Mouse (Mus musculus) forebrain, embryonic 13.5 days (tissue): ENCODE results near the gene Dtx1. TPM values are rescaled to one million over a fixed set of nuclear protein-coding genes. Genes with fewer than 3 reads are reported as not detected.

Source experiments
- ATAC-seq: fragments of 200-750 bp; cut with Nextera tagmentation; 2 replicates; pipeline ENCODE4 v1.8.0; 2017
- H3K27ac ChIP-seq: fragments of 300-500 bp; sonication (generic); 2 replicates; pipeline ENCODE4 v1.5.1; 2015; ENCODE audit warnings: inconsistent platforms, mild to moderate bottlenecking, moderate library complexity
- H3K27me3 ChIP-seq: fragments of 300-500 bp; sonication (generic); 2 replicates; pipeline ENCODE4 v1.6.1; 2015; ENCODE audit warnings: mild to moderate bottlenecking, inconsistent platforms
- H3K36me3 ChIP-seq: fragments of 300-500 bp; sonication (generic); 2 replicates; pipeline ENCODE4 v1.6.1; 2015; ENCODE audit warnings: mild to moderate bottlenecking, inconsistent platforms; ENCODE audit not compliant: poor library complexity, severe bottlenecking
- H3K4me1 ChIP-seq: fragments of 300-500 bp; sonication (generic); 2 replicates; pipeline ENCODE4 v1.6.1; 2015; ENCODE audit warnings: inconsistent platforms
- H3K4me2 ChIP-seq: fragments of 300-500 bp; sonication (generic); 2 replicates; pipeline ENCODE4 v1.6.1; 2015; ENCODE audit warnings: inconsistent platforms, mild to moderate bottlenecking, moderate library complexity
- H3K4me3 ChIP-seq: fragments of 300-500 bp; sonication (generic); 2 replicates; pipeline ENCODE4 v1.5.1; 2015; ENCODE audit warnings: mild to moderate bottlenecking, inconsistent platforms
- H3K9ac ChIP-seq: fragments of 300-500 bp; sonication (generic); 2 replicates; pipeline ENCODE4 v1.6.1; 2015; ENCODE audit warnings: mild to moderate bottlenecking, inconsistent platforms
- H3K9me3 ChIP-seq: fragments of 300-500 bp; sonication (generic); replicated peaks from 2 replicates; pipeline ENCODE4 v1.6.1; 2016; ENCODE audit warnings: inconsistent platforms
- WGBS: fragments of 180-500 bp; shearing (Covaris S2); methylation state at CpG from one replicate; pipeline ENCODE4 v1.1.7; 2015; 5-methylcytosine and 5-hydroxymethylcytosine counted together
- polyA plus RNA-seq: library from polyadenylated mRNA; unstranded; fragments of >200 nt; fragmentation: Nextera tagmentation; extraction: Ambion mirVana; gene quantifications from 2 replicates; pipeline ENCODE4 v1.2.1, GENCODE M21; 2015

Dtx1 gene
- polyA plus RNA-seq, 1 experiment from 2014 or later = 18.1 TPM

DNA sequence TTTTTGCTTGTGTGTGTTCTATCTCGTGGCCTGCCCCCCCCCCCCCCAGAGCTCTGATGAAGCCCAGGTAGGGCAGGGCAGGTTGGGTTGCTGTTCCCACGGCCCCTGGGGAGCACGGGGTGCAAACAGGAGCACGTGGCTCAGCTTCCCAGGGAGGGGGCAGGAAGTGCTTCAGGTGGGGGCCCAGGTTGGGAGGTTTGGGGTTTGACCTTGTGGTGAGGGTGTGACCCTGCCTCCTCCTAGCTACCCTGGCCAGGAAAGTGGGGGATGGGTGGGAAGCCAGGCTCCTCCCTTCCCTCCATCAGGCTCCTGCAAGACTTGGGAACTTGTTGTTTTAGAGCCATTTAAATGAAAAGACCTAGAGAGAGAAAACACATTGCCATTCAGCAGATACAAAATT lies 23.3 kb downstream of the Dtx1 start:
- WGBS = 52% methylated on average over 4 of the region's 4 CpGs
- Histone ChIP-seq H3K27ac (no peak overlapping the region), H3K4me1 (no peaks in the 10 kb centered on the region), H3K9me3 (no peaks in the 10 kb centered on the region), H3K36me3 (peaks cover 8% of the 10 kb centered on the region; the same call in 1 of the 2 replicates), H3K4me2 (no peak overlapping the region), H3K9ac (no peak overlapping the region), H3K27me3 (peaks cover 40% of the 10 kb centered on the region), H3K4me3 (no peak overlapping the region)
- no peak for ATAC-seq

DNA sequence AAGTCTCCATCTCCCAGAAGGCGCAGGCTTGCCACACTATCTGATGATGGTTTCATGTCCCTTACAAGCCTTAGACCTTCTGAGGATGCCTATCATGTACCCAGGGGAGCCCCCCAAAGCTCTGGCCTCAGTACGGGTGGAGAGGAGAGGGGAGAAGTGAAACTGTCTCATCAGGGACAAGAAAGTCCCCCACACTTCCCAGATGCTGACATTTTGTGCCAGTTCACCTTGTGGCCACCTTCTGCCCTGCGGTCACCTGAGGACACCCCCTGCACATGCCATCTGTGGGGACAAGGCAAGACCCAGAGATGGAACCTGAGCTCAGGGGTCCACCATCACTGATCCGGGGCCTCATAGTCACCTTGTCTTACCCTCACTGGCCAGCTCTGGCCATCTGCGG lies 23.8 kb downstream of the Dtx1 start:
- H3K27me3 ChIP-seq = peaks cover 40% of the 10 kb centered on the region
- H3K9ac ChIP-seq = no peak overlapping the region
- H3K4me3 ChIP-seq = no peak overlapping the region
- peaks cover 8% of the 10 kb centered on the region; the same call in 1 of the 2 replicates for H3K36me3 ChIP-seq
- ATAC-seq = no peak
- H3K9me3 ChIP-seq = no peaks in the 10 kb centered on the region
- H3K4me1 ChIP-seq = peaks cover 2% of the 10 kb centered on the region
- WGBS = 89% methylated on average over 5 of the region's 5 CpGs
- no peak overlapping the region for H3K4me2 ChIP-seq
- no peak overlapping the region for H3K27ac ChIP-seq

DNA sequence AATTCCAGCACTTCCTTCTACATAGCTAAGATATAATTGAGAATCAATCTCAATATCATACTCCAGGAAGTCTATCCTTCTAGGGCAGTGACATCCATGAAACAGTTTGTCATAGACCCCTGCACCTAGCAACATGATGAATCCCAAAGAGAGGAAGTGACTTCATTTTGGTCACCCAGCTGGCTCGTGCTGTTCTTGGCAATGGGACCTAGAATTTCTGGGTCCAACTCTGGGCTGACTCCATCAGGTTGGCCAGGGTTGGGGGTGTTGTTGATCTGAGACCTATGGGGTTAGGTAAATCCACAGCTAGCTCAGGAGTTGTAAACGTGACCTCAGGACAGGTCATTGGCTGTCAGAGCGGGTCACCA lies 24.3 kb downstream of the Dtx1 start:
- WGBS = 90% methylated on average over 3 of the region's 3 CpGs
- H3K36me3 ChIP-seq = peaks cover 9% of the 10 kb centered on the region
- no peaks in the 10 kb centered on the region for H3K9me3 ChIP-seq
- H3K4me3 ChIP-seq = no peak overlapping the region
- peaks cover 40% of the 10 kb centered on the region for H3K27me3 ChIP-seq
- no peak overlapping the region for H3K4me2 ChIP-seq
- H3K4me1 ChIP-seq = peaks cover 6% of the 10 kb centered on the region
- ATAC-seq = no peak
- no peak overlapping the region for H3K9ac ChIP-seq
- H3K27ac ChIP-seq = no peak overlapping the region

DNA sequence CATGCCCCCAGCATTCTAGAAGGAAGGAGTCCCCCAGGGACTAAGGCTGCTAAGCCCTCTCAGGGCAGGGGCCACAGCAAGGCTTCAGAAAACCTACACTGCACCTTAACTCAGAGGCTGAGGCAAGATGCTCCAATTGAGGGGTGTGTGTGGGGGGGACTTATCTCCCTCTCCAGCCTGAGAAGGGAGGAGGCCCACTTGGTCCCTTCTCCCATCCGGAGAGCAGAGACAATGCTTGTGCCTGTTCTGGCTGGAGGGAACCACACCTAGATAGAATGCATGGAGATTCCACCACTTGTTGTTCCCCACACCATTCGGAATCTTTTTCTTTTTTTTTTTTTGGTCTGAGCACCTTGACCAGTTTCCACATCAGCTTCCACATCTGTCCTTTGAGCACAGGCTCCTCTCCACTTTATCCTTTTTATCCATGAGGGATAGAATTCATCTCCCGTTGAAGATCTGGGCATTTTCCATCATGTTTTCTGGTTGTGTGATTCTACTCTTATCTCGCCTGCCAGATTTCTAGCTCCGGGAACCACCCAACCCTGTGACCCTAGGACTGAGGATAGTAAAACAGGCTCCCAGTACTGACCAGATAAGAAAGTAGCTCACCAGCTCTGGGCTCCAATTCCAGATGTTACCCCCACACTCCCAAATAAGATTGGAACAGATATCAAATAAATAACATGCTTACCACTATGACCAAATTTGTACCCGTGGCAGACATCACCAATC lies 24.8 kb downstream of the Dtx1 start:
- no peak for ATAC-seq
- Histone ChIP-seq H3K4me3 (no peak overlapping the region), H3K9ac (no peak overlapping the region), H3K4me2 (no peak overlapping the region), H3K36me3 (peaks cover 15% of the 10 kb centered on the region), H3K27me3 (peaks cover 41% of the 10 kb centered on the region), H3K4me1 (peaks cover 9% of the 10 kb centered on the region), H3K9me3 (no peaks in the 10 kb centered on the region), H3K27ac (no peak overlapping the region)
- 86% methylated on average over 6 of the region's 6 CpGs for whole genome bisulfite sequencing

DNA sequence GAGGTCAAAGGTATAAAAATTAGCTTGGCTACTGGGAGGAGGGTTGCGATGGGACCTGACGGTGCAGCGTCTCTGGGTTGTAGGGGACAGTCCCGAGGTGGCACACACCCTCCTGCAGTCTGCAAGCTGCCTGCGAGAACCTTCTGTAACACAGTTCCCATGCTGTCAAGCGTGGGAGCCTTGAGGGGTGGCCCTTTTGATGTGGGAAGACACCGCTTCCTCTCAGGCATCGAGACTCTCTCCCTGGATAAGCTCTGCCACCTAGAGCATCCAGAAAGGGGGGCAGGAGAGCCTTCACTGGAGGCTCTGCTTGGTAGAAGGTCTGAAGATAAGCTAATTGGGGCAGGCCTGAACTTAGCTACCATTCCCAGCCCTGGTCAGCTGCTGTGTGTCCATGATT lies 26.0 kb downstream of the Dtx1 start:
- Histone ChIP-seq H3K4me3 (no peak overlapping the region), H3K27ac (no peak overlapping the region), H3K27me3 (peaks cover 44% of the 10 kb centered on the region), H3K4me2 (no peak overlapping the region), H3K36me3 (peaks cover 20% of the 10 kb centered on the region), H3K9me3 (no peaks in the 10 kb centered on the region), H3K4me1 (peaks cover 14% of the 10 kb centered on the region), H3K9ac (no peak overlapping the region)
- ATAC-seq = no peak
- 87% methylated on average over 8 of the region's 8 CpGs for WGBS

DNA sequence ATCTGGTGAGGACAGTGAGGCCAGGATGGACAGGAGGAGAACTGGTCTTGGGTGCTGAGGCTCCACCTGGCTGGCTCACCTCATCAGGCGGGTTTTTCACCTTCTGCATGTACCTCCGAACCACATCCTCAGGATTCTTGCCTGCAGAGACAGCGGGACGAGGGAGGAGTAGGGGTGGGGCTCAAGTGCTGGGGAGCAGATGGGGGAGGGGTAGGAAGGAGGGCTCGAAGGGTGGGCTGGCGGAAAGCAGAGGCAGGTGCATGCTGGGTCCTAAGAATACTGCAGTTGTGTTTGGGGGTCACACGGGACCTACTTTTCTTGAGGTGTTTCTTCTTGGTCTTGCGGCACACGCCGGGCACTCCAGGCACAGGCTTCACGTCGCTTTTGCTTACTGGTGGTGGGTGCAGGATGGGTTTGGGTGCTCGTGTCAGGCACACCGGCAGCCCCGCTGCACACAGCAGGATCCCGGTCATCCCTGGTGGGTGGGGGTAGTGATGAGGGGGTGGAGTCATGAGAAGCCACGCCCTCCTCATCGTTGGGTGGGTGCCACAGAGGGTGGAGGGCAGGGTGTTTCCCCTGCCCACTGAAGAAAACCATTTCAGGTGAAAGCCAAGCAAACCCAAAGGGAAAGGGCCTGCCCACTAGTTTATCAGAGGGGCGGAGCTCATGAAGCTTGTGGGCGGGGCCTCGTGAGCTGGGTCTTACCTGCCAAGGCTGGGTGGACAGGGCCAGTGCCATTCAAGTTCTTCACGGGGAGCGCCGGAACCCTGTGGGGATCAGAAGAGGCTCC lies 28.6 kb downstream of the Dtx1 start:
- peaks cover 42% of the 10 kb centered on the region for H3K27me3 ChIP-seq
- WGBS = 9% methylated on average over 24 of the region's 24 CpGs
- peaks cover 27% of the 10 kb centered on the region for H3K4me1 ChIP-seq
- no peak for ATAC-seq
- H3K9ac ChIP-seq = no peak overlapping the region
- H3K4me3 ChIP-seq = no peak overlapping the region
- H3K4me2 ChIP-seq = no peak overlapping the region
- no peak overlapping the region for H3K27ac ChIP-seq
- peaks cover 21% of the 10 kb centered on the region for H3K36me3 ChIP-seq
- no peaks in the 10 kb centered on the region for H3K9me3 ChIP-seq

DNA sequence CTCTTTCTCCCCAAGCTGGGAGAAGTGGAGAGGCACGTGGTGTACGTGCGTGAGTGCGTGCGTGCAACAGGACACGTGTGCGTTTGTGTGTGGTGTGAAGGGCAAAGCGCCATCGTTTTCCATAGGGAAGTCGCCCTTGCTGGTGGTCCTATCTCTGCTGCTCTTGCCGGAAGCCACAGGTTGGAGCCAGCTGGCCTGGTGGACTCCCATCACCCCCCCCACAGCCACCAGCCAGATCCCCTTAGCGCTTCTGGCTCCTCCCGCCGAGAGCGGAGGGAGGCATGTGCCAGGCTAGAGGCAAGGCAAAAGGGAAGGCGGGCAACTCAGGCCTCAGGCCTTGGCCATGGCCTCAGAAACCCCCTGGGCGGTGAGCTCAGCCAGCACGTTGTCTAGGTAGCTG lies 30.8 kb downstream of the Dtx1 start:
- H3K36me3 ChIP-seq = peaks cover 21% of the 10 kb centered on the region
- ATAC-seq = no peak
- peaks cover 27% of the 10 kb centered on the region for H3K4me1 ChIP-seq
- peak overlapping the region; percentile 51; the same call in 1 of the 2 replicates for H3K27ac ChIP-seq
- H3K9ac ChIP-seq = no peak overlapping the region
- H3K27me3 ChIP-seq = peaks cover 39% of the 10 kb centered on the region
- WGBS = 82% methylated on average over 18 of the region's 18 CpGs
- H3K4me2 ChIP-seq = peak overlapping the region; percentile 49
- H3K4me3 ChIP-seq = no peak overlapping the region
- H3K9me3 ChIP-seq = no peaks in the 10 kb centered on the region

DNA sequence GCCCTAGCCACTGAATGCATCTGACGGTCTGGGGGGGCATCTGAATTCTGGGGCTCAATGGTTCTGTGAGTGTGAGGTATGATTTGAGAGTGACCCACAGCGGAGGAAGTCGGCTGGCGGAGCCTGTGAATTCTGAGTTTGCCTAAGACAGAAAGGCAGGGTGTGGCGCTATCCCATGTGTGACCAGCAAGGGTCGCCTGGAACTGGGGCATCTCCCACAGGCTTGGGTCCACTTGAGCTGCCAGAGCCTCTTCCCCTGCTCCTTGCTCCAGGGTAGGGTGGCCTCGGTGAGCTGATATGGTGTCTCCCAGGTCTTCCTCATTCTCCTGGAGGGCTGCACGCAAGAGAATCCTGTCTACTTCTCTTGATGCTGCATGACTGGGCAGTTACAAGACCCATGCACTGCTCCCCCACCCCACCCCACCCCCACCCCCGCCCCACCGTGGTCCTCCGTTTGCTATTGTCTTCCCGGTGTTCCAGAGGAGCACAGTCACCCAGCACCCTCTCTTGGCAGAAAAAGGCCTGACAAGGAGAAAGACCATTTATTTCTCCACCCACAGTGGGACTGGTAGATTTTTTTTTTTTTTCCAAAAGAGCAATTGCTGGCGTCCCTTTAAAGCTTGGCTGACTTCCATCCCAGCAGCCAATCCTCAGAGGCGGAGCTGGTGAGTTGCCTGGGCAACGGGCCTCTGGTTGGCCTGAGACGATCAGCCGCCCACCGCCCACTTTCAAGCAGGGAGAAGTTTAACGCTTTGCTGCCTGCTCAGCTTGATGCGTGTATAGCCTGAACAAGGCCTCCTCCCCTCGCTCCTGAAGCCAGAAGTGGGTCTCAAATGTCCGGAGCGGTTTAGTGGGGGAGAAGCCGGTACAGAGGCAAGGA lies 31.8 kb downstream of the Dtx1 start:
- Histone ChIP-seq H3K36me3 (peaks cover 16% of the 10 kb centered on the region), H3K4me3 (peak overlapping the region; percentile 27), H3K9ac (peak overlapping the region; percentile 51), H3K27ac (peak overlapping the region; percentile 87), H3K4me1 (peaks cover 30% of the 10 kb centered on the region), H3K27me3 (peaks cover 33% of the 10 kb centered on the region), H3K4me2 (peak overlapping the region; percentile 59), H3K9me3 (no peaks in the 10 kb centered on the region)
- WGBS = 2% methylated on average over 23 of the region's 24 CpGs
- ATAC-seq = peak; percentile 88

DNA sequence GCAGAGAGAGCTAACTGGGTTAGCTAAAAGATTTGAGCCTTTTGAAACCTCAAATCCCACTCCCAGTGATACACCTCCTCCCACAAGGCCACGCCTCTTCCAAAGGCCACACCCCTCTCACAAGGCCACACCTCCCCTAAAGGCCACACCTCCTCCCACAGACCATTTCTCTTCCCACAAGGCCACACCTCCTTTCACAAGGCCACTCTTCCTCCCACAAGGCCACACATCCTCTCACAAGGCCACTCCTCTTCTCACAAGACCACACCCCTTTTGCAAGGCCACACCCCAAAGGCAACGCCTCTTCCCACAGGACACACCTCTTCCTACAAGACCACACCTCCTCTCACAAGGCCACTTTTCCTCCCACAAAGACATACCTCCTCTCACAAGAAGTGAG lies 34.2 kb downstream of the Dtx1 start:
- Histone ChIP-seq H3K27ac (no peak overlapping the region), H3K9ac (no peak overlapping the region), H3K4me3 (no peak overlapping the region), H3K4me2 (no peak overlapping the region), H3K27me3 (peaks cover 10% of the 10 kb centered on the region), H3K36me3 (peaks cover 12% of the 10 kb centered on the region; the same call in 1 of the 2 replicates), H3K4me1 (peaks cover 32% of the 10 kb centered on the region), H3K9me3 (no peaks in the 10 kb centered on the region)
- WGBS = 26% methylated on average over 2 of the region's 2 CpGs
- ATAC-seq = no peak

DNA sequence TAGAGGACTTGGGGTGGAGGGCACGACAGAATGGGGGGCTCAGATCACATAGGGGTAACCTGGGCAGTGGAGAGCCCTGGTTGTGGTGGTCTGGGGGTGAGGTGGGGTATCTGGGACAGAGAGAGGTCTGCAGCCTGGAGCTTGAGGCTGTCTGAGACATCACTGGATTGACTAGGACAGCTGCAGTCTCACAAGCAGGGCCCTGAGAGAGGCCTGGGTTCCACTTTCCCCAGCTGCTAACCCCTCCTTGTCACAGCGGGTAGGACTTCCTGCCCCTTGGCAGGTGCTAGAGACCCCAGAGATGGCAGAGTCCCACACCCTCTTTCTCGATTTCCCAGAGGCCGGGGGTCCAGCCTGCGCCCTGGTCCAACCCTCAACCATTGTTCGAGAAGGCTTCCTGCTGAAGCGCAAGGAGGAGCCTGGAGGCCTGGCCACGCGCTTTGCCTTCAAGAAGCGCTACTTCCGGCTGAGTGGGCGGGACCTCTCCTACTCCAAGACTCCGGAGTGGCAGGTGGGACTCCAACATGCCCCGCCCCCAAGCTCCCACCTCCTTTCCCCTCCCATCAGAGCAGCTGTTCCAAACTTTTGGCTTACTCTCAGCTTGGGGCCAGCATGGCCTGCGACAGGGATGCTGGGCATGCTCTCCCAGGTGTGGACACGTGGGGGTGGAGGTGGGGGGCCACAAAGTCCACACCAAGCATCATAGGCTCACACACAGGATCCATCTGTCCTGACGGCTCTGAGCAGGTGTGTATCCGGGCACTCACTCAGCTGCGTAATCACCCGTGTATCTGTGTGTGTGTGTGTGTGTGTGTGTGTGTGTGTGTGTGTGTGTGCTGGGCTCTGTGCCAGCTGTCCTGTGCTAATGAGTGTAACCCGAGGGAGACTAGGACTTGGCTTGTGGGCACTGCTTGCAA lies 37.2 kb downstream of the Dtx1 start:
- H3K27ac ChIP-seq = no peak overlapping the region
- peak overlapping the region; percentile 27 for H3K4me2 ChIP-seq
- ATAC-seq = no peak; the same call in 1 of the 2 replicates
- peaks cover 14% of the 10 kb centered on the region for H3K4me1 ChIP-seq
- no peaks in the 10 kb centered on the region for H3K27me3 ChIP-seq
- no peaks in the 10 kb centered on the region for H3K9me3 ChIP-seq
- WGBS = 32% methylated on average over 21 of the region's 21 CpGs
- H3K9ac ChIP-seq = 0 out of 2 replicates have a peak overlapping the region, but pooled peaks have one; percentile 21
- H3K4me3 ChIP-seq = no peak overlapping the region
- no peaks in the 10 kb centered on the region for H3K36me3 ChIP-seq

DNA sequence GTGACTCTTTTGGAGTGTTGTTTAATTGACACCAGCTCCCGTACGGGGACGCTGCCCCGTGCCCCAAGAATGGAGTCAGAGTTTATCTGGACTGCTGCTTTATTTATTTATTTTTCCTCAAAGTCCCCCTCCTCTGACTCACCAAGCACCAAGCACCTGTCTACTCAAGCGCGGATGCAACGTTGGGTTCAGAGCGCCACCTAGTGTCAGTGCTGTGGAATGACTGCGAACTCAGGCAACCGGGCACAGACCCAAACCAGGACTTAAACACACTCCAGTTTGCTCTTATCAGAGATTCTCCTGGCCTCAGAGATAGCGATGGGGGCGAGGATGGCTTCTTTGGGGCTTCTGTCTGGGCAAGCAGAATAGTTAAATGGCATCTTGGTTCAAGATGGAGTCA lies 38.1 kb downstream of the Dtx1 start:
- WGBS = 9% methylated on average over 12 of the region's 12 CpGs
- Histone ChIP-seq H3K9me3 (no peaks in the 10 kb centered on the region), H3K27ac (no peak overlapping the region), H3K4me2 (no peak overlapping the region), H3K27me3 (no peaks in the 10 kb centered on the region), H3K4me1 (peaks cover 10% of the 10 kb centered on the region), H3K9ac (no peak overlapping the region), H3K36me3 (no peaks in the 10 kb centered on the region), H3K4me3 (no peak overlapping the region)
- no peak for ATAC-seq
